In genomic region chr12:112253461-112253860, GRCm38 (mm10) we compare ENCODE assay signal across 14 mouse cellular contexts.
DNase-seq lines count a peak whose midpoint lies in the region; ATAC-seq lines count a peak whose summit lies in the region.
"Had no signal": no experiment of that assay in that cellular context is flagged by ENCODE, and none has a peak within 500 bp of the region (broad histone marks: within the 10 kb centered on the region; RNA-seq: fewer than 3 reads in every experiment).

No protein-coding gene starts in this region.

- no peaks in the 10 kb centered on the region for H3K36me3 ChIP-seq in forebrain, embryonic 15.5 days
- H3K36me3 ChIP-seq in neural tube, embryonic 15.5 days, result no peaks in the 10 kb centered on the region
- H3K36me3 ChIP-seq: heart, embryonic 15.5 days had no signal

- H3K27me3 ChIP-seq in forebrain, embryonic 15.5 days, result no peaks in the 10 kb centered on the region
- H3K27me3 ChIP-seq in neural tube, embryonic 15.5 days (replicated peaks), result 0 out of 2 replicates have a peak, but pooled peaks cover 2% of the 10 kb centered on the region

- no peak overlapping the region for H3K27ac ChIP-seq in forebrain, embryonic 15.5 days (replicated peaks)
- peak overlapping the region; percentile 45 for H3K27ac ChIP-seq in neural tube, embryonic 15.5 days (replicated peaks)
- H3K27ac ChIP-seq: heart, embryonic 15.5 days; liver, embryonic 14.5 days had no signal

- peak; percentile 55; the same call in 1 of the 2 replicates for ATAC-seq in frontal cortex, adult (ENCODE audit: low TSS enrichment)
- peak; percentile 57; the same call in 1 of the 2 replicates for ATAC-seq in forebrain, embryonic 15.5 days (replicated peaks)
- peak; percentile 64; the same call in 1 of the 2 replicates for ATAC-seq in neural tube, embryonic 15.5 days (ENCODE audit: low FRiP score)
- ATAC-seq: inflammation-experienced regulatory T-cells, adult 6 months had no signal

- no peak overlapping the region for H3K4me2 ChIP-seq in forebrain, embryonic 15.5 days (replicated peaks)
- H3K4me2 ChIP-seq in neural tube, embryonic 15.5 days, result no peak overlapping the region
- H3K4me2 ChIP-seq: heart, embryonic 15.5 days had no signal

- peaks cover 3% of the 10 kb centered on the region; the same call in 1 of the 2 replicates for H3K9me3 ChIP-seq in forebrain, embryonic 15.5 days
- H3K9me3 ChIP-seq in neural tube, embryonic 15.5 days (replicated peaks), result no peaks in the 10 kb centered on the region
- H3K9me3 ChIP-seq: heart, embryonic 15.5 days had no signal

- H3K4me1 ChIP-seq in forebrain, embryonic 15.5 days, result peaks cover 11% of the 10 kb centered on the region
- H3K4me1 ChIP-seq in neural tube, embryonic 15.5 days, result peaks cover 54% of the 10 kb centered on the region
- H3K4me1 ChIP-seq: heart, embryonic 15.5 days had no signal

- no peak for DNase-seq in frontal cortex, postnatal 14 days (ENCODE audit: low spot score in 2 of 2)
- DNase-seq in left cerebral cortex, postnatal 4 days, result peak; percentile 47
- DNase-seq in left cerebral cortex, postnatal 10 days (ENCODE audit: extremely low spot score in 1 of 2, low spot score in 2 of 2), result no peak
- no peak for DNase-seq in lung, postnatal 4 days
- no peak for DNase-seq in lung, postnatal 25 days (ENCODE audit: low spot score)
- DNase-seq: adrenal gland, postnatal 14 days; kidney, postnatal 25 days; lung, postnatal 14 days had no signal

- WGBS in forebrain, embryonic 15.5 days, result 29% methylated on average over 10 of the region's 10 CpGs
- 38% methylated on average over 10 of the region's 10 CpGs for WGBS in neural tube, embryonic 15.5 days

- H3K9ac ChIP-seq in forebrain, embryonic 15.5 days (replicated peaks), result no peak overlapping the region
- no peak overlapping the region for H3K9ac ChIP-seq in neural tube, embryonic 15.5 days (replicated peaks)
- H3K9ac ChIP-seq: heart, embryonic 15.5 days; liver, embryonic 14.5 days had no signal

- intact Hi-C loops in left cerebral cortex, postnatal 4 days (cut with DNase I), result no loop called here
- intact Hi-C loops in left cerebral cortex, postnatal 10 days (cut with DNase I), result no loop called here

- no peak overlapping the region for H3K4me3 ChIP-seq in forebrain, embryonic 15.5 days
- no peak overlapping the region for H3K4me3 ChIP-seq in neural tube, embryonic 15.5 days (replicated peaks)
- H3K4me3 ChIP-seq: heart, embryonic 15.5 days had no signal
